Mouse (Mus musculus) kidney, adult 2 months (tissue): ENCODE measurements around the gene Gm7694. TPM values are rescaled to one million over a fixed set of nuclear protein-coding genes. Genes with fewer than 3 reads are reported as not detected.

Experiments
- DNase-seq: peaks from one replicate; pipeline ENCODE4 v3.0.0; 2021
- H3K27ac ChIP-seq: fragments of 200-500 bp; 2 replicates; pipeline ENCODE4 v1.5.1; 2012; ENCODE audit warnings: low read depth, low read length, control low read depth, inconsistent platforms; ENCODE audit not compliant: insufficient read depth
- H3K27me3 ChIP-seq: fragments of 200-500 bp; replicated peaks from 2 replicates; pipeline ENCODE4 v1.6.1; 2012; ENCODE audit warnings: mild to moderate bottlenecking, moderate library complexity, low read length, inconsistent platforms; ENCODE audit not compliant: control insufficient read depth, insufficient read depth
- H3K36me3 ChIP-seq: fragments of 200-500 bp; 2 replicates; pipeline ENCODE4 v1.6.1; 2012; ENCODE audit warnings: mild to moderate bottlenecking, moderate library complexity, low read length, inconsistent platforms; ENCODE audit not compliant: control insufficient read depth, insufficient read depth
- H3K4me1 ChIP-seq: fragments of 200-500 bp; 2 replicates; pipeline ENCODE4 v1.6.1; 2011; ENCODE audit warnings: low read length; ENCODE audit not compliant: control insufficient read depth, insufficient read depth
- H3K4me3 ChIP-seq: fragments of 200-500 bp; 2 replicates; pipeline ENCODE4 v1.5.1; 2011; ENCODE audit warnings: mild to moderate bottlenecking, low read depth, low read length, control low read depth; ENCODE audit not compliant: insufficient read depth
- CTCF ChIP-seq: fragments of 200-500 bp; conservative IDR thresholded peaks from 2 replicates; pipeline ENCODE4 v1.5.1; 2011; ENCODE audit warnings: low read depth, mild to moderate bottlenecking, control low read depth, low read length, moderate library complexity, mixed read lengths; ENCODE audit not compliant: insufficient read depth, insufficient read length
- POLR2A ChIP-seq: fragments of 200-500 bp; IDR thresholded peaks from one replicate; pipeline ENCODE4 v1.6.1; 2011; ENCODE audit warnings: low read depth, low read length, control low read depth
- WGBS: fragments of 180-500 bp; shearing (Covaris S2); methylation state at CpG from one replicate; pipeline ENCODE4 v1.1.7; 2018; 5-methylcytosine and 5-hydroxymethylcytosine counted together
- polyA plus RNA-seq: library from polyadenylated mRNA; depleted of rRNA; stranded (reverse); fragments of >200 nt; gene quantifications from 2 replicates; pipeline ENCODE4 v1.2.3, GENCODE M21; 2012

The Gm7694 gene
- polyA plus RNA-seq, 1 experiment = 14.5 TPM

- no peak for DNase-seq
- WGBS = 87% methylated on average over 10 of the region's 10 CpGs
- Histone ChIP-seq H3K36me3 (no peaks in the 10 kb centered on the region), H3K27ac (no peak overlapping the region), H3K4me3 (no peak overlapping the region), H3K4me1 (no peaks in the 10 kb centered on the region), H3K27me3 (no peaks in the 10 kb centered on the region)
- no peak for TF ChIP-seq POLR2A
- TF ChIP-seq CTCF = no peak
These were observed 1.1 kb downstream of the Gm7694 start for GRCm38 (mm10) chr1:170305002-170305401.

GRCm38 (mm10) chr1:170303103-170303502, 3.0 kb downstream of the Gm7694 start:
- no peak overlapping the region for H3K27ac ChIP-seq
- WGBS = 68% methylated on average over 6 of the region's 6 CpGs
- TF ChIP-seq POLR2A (no peak), CTCF (no peak)
- H3K4me3 ChIP-seq = no peak overlapping the region
- no peaks in the 10 kb centered on the region for H3K36me3 ChIP-seq
- H3K4me1 ChIP-seq = no peaks in the 10 kb centered on the region
- H3K27me3 ChIP-seq = no peaks in the 10 kb centered on the region
- DNase-seq = no peak

DNA sequence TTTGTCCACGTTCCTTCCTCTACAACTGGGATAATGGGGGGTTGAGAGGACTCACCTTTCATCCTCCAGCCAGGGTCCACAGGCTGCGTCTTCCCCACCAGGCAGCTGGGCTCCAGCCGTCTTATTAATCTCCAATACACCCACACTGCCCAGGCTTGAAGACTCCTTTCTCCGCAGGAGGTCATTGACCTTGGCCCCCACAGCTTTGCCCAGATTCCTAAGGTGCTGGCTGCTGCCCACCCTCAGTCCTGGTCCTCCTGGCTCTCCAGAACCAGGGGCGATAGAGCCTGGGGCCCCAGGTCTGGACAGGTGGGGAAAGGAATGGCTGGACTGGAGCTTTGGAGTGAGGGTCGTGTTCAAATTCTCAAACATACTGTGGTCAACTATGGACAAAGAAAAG, 3.7 kb downstream of the Gm7694 start:
- Histone ChIP-seq H3K4me3 (no peak overlapping the region), H3K4me1 (no peaks in the 10 kb centered on the region)
- TF ChIP-seq POLR2A = no peak
- TF ChIP-seq CTCF = no peak

DNA sequence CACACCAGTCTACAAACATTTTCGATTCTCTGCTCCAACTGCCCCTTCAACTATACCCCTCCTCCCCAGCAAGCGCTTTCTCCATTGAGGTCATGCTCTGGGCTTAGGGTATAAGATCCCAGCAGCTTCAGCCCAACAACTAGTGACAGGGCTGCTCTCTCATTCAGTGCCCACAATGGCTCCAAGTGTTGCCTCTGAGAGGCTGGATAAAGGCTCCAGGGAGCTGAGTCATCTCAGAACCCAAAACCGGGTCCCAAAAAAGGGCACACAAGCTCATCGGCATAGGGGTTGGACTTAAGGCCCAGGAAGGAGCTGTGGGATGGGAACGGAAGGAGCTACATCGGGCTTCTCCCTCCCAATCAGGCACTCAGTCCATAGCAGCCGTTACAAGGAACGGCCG, 4.4 kb downstream of the Gm7694 start:
- no peak overlapping the region for H3K27ac ChIP-seq
- no peak for DNase-seq
- H3K4me3 ChIP-seq = no peak overlapping the region
- H3K4me1 ChIP-seq = no peaks in the 10 kb centered on the region
- 89% methylated on average over 9 of the region's 9 CpGs for WGBS
- H3K27me3 ChIP-seq = no peaks in the 10 kb centered on the region
- no peaks in the 10 kb centered on the region for H3K36me3 ChIP-seq
- TF ChIP-seq POLR2A (no peak), CTCF (no peak)

More for the DNA sequence above, 3.7 kb downstream of the Gm7694 start:
- Histone ChIP-seq H3K36me3 (no peaks in the 10 kb centered on the region), H3K27me3 (no peaks in the 10 kb centered on the region), H3K27ac (no peak overlapping the region)
- no peak for DNase-seq
- WGBS = 91% methylated on average over 6 of the region's 6 CpGs

DNA sequence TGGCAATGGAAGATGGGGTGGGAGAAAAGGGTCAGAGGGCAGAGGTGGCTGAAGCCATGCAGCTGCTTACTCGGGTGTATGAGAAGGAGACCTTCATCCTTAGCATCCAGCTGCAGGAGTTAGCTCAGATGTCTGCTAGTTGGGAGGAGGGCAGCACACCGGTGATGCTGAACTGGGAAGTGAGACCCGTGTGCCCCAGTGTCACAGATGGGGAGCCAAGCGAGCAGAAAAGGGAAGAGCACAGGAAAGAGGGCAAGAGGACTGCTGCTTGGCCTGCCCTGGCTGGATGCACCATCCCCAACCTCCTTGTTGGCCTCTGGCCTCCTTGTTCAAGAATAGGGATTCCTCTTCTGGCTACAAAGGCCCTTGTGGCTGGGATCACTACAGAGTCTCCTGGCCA, 6.6 kb downstream of the Gm7694 start:
- no peak overlapping the region for H3K27ac ChIP-seq
- H3K4me3 ChIP-seq = no peak overlapping the region
- no peaks in the 10 kb centered on the region for H3K4me1 ChIP-seq
- H3K27me3 ChIP-seq = no peaks in the 10 kb centered on the region
- H3K36me3 ChIP-seq = no peaks in the 10 kb centered on the region
- DNase-seq = no peak
- no peak for TF ChIP-seq POLR2A
- TF ChIP-seq CTCF = no peak
- WGBS = 46% methylated on average over 4 of the region's 4 CpGs

DNA sequence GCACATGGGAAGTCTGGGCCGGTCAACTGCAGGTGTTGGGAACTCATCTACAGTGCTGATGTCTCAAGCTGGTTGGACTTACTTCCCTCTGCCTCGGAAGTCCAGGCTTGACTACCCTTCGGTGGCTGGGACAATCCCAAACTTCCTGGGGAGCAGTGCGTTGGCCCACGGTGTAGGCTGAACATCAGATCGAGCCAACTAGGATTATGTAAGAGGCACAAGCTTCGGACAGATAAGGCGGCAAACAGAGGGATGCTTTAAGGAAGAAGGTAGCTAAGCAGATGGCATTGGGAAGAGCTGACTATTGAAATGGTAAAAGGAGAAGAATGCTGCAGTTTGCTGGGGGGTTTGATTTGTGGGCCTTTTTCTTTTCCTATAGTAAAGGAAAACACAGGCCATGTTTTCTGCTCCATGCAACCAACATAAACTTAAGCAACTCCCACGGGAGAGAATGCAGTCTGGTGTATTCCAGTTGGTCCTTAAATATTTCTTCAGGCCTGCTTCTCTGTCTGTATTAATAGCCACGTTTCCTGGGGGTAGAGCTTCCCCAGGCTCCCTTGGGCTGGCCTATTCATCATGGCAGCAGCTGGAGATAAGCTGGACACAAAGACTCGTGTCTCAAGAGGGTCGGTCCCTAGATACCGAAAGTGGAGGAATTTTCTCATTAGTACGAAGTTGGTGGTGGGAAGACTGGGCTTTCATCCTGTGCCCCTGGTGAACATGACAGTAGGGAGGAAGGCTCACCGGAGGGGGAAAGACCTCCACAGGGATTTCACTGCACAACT, 11.2 kb downstream of the Gm7694 start:
- H3K36me3 ChIP-seq = no peaks in the 10 kb centered on the region
- H3K4me1 ChIP-seq = peaks cover 5% of the 10 kb centered on the region; the same call in 1 of the 2 replicates
- no peak for TF ChIP-seq POLR2A
- no peak for TF ChIP-seq CTCF
- no peak for DNase-seq
- H3K4me3 ChIP-seq = no peak overlapping the region
- 84% methylated on average over 15 of the region's 15 CpGs for WGBS
- H3K27me3 ChIP-seq = no peaks in the 10 kb centered on the region
- H3K27ac ChIP-seq = no peak overlapping the region

- WGBS = 83% methylated on average over 5 of the region's 5 CpGs
These were observed 12.9 kb downstream of the Gm7694 start for GRCm38 (mm10) chr1:170293257-170293656.

More at GRCm38 (mm10) chr1:170293257-170293656, 12.9 kb downstream of the Gm7694 start:
- Histone ChIP-seq H3K4me1 (peaks cover 5% of the 10 kb centered on the region; the same call in 1 of the 2 replicates), H3K4me3 (no peak overlapping the region), H3K27ac (no peak overlapping the region), H3K36me3 (no peaks in the 10 kb centered on the region), H3K27me3 (no peaks in the 10 kb centered on the region)
- TF ChIP-seq POLR2A = no peak
- TF ChIP-seq CTCF = no peak
- no peak for DNase-seq
